Mouse (Mus musculus) cerebellum, adult 9-11 months (tissue): Measurements from ENCODE around the gene Rab29.

ENCODE experiments used
- DNase-seq: peaks from one replicate; pipeline ENCODE4 v3.0.0; 2022

Rab29 gene

GRCm38 (mm10) chr1:131866304-131866999 lies 572 bp upstream of the Rab29 start:
- DNase-seq, result no peak

GRCm38 (mm10) chr1:131867946-131868290 lies 894 bp downstream of the Rab29 start:
- DNase-seq, result no peak

- no peak for DNase-seq
Observed at GRCm38 (mm10) chr1:131869561-131869960, 2.5 kb downstream of the Rab29 start.

DNA sequence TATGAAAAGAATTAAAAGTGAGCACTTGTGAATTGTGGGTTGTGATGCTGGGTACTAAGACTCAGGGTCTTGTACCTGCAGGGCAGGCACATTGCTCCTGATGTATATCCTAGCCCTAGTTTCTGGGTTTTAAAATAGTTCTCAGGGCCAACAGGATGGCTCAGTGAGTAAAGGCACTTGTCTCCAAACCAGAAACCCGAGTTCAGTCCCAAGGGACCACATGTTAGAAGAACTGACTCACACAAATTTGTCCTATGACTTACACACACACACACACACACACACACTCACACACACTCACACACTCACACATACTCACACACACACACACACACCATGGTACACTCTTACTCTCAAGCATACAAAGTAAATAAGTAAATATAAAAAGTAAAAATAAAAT lies 5.8 kb downstream of the Rab29 start:
- DNase-seq, result no peak

GRCm38 (mm10) chr1:131879816-131880215 lies 12.8 kb downstream of the Rab29 start:
- DNase-seq, result no peak

DNA sequence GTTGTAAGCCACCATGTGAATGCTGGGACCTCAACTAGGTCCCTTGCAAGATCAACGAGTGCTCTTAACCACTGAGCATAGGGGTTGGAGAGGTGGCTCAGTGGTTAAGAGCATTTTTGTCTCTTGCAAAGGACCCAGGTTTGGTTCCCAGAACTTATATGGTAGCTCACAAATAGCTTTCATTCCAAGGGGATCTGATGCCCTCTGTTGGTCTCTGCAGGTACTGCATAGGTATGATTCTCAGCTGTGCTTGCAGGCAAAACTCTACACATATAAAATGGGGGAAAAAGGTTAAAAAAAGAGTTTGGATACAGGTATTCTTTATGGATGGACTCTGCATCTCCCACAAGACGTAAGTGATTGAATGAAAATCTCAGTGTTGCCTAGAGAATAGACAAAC lies 15.8 kb downstream of the Rab29 start:
- DNase-seq, result no peak

- no peak for DNase-seq
Observed at GRCm38 (mm10) chr1:131886173-131886572, 19.1 kb downstream of the Rab29 start.

GRCm38 (mm10) chr1:131886641-131887040 lies 19.6 kb downstream of the Rab29 start:
- DNase-seq, result no peak

DNA sequence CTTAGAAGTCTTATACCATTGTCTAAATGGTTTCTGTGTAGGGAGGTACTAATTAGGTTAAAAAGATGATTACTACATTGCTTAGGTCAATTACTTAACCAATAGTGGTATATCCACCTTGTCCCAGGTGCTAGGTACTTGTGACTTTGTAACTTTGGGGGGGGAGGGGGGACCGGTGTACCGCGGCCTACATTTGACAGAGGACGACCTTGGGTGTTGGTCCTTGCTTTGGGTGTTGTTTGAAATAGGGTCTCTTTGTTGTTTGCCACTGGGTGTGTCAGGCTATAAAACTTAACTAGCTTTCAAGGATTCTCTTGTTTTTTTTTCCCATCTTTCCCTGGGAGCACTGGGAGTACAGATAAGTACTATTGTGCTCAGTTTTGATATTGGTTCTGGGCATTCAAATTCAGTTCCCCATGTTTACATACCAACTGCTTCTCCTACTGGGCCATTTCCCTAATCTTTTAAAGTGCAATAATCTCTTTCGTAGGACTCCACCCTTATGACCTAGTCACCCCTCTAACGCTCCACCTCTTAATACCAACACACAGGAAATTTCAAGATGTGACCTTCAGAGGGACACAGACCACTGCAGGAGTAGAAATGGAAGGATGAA lies 23.1 kb downstream of the Rab29 start:
- DNase-seq, result no peak

- no peak for DNase-seq
Observed at GRCm38 (mm10) chr1:131891436-131891835, 24.4 kb downstream of the Rab29 start.

DNA sequence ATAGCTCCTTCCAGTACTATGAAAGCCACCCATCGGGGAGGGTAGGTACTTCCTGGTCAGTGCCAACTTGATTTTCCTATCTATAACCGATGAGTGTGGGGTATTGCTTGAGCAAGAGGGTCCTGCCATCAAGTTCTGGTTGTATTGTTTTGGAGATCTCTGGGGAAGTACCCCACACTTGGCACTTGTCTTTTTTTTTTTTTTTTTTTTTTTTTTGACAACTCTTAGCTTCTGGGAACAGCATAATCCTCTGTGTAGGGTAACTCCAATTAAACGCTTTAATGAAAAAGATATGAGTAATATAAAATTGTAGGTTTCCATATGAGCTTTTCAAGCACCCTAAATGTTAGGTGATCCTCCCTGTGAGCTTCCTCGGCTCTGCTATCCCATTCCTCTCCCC lies 35.7 kb downstream of the Rab29 start:
- no peak for DNase-seq

- DNase-seq, result no peak
Observed at GRCm38 (mm10) chr1:131903251-131903650, 36.2 kb downstream of the Rab29 start.

GRCm38 (mm10) chr1:131905497-131905896 lies 38.5 kb downstream of the Rab29 start:
- no peak for DNase-seq

GRCm38 (mm10) chr1:131908456-131908855 lies 41.4 kb downstream of the Rab29 start:
- no peak for DNase-seq

DNA sequence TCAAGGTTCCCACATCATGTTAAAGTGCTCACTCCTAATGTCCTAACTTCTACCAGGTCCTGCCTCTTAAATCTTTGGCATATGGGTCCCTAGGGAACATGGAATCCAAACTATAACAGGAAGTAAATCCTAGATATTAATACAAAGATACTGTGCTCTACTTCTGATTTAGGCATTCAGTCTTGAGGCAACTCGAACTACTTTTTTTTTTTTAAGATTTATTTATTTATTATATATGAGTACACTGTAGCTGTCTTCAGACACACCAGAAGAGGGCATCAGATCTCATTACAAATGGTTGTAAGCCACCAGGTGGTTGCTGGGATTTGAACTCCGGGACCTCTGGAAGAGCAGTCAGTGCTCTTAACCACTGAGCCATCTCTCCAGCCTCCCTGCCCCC lies 42.2 kb downstream of the Rab29 start:
- DNase-seq, result peak; percentile 30

- peak; percentile 100 for DNase-seq
Observed at GRCm38 (mm10) chr1:131910001-131910648, 43.1 kb downstream of the Rab29 start, which contains the start of gene Nucks1. Gene Nucks1 (plus strand): TSS chr1:131910534.

- DNase-seq, result peak; percentile 79
Observed at GRCm38 (mm10) chr1:131910674-131911558, 43.9 kb downstream of the Rab29 start.

GRCm38 (mm10) chr1:131917634-131918033 lies 50.6 kb downstream of the Rab29 start:
- DNase-seq, result no peak

- DNase-seq, result no peak
Observed at GRCm38 (mm10) chr1:131919052-131919451, 52.0 kb downstream of the Rab29 start.

DNA sequence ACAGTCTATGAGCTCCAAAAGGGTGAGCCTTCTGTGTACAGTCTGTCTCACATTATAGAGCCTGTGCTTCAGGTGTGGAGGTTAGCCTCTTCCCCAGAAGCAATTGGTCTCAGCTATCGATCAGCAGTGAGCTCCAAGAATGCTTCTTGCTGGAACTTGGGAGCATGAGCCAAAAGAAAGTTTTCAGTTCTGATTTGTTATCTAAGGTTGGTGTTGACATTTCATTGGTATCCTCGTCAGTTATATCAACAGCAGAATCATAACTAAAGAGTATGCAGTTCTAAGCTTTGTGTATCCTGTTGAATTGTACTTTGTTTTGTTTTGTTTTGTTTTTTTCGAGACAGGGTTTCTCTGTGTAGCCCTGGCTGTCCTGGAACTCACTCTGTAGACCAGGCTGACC lies 55.1 kb downstream of the Rab29 start:
- DNase-seq, result no peak
